8 mouse cellular contexts compared by ENCODE assay signal in the genomic region with DNA sequence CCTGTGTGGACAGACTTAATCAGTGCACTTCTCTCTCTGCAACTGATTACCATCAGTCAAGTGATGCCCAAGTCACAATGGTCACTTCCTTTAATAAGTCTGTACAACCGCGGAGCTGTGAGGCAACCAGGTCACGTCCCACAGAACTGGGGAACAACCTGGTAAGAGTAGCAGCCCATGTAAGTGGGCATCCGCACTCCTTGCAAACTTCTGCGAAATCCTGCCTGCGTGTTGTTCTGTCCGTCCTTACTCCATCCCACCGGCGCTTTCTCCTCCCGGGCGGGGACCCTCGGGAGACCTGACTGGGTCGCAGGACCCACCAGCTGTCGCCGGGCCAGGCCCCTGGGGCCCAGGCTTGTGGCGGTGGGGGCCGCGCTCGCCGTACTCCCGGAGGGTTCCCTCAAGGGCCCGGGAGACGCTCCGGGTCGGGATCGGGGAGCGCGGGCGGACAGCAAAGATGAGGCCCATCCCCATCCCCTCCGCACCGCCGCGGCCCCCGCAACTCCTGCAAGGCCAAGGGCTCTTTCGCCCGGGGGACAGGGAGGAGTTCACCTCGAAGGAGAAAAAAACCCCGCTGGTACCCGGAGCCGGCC. TPM values are rescaled to one million over a fixed set of nuclear protein-coding genes. Genes with fewer than 3 reads are reported as not detected.
DNase-seq lines count a peak whose midpoint lies in the region; ATAC-seq and TF ChIP-seq lines count a peak whose summit lies in the region.

No protein-coding gene starts in this region.

- WGBS in hindbrain, embryonic 10.5 days = under 1% methylated on average over 40 of the region's 40 CpGs
- 2% methylated on average over 40 of the region's 40 CpGs for WGBS in liver, embryonic 12.5 days (ENCODE audit: insufficient replicate concordance)

- peak overlapping the region; percentile 65 for H3K4me3 ChIP-seq in cortical plate, adult 2 months (ENCODE audit: insufficient read depth, low read length)
- H3K4me3 ChIP-seq in hindbrain, embryonic 10.5 days = peak overlapping the region; percentile 95
- H3K4me3 ChIP-seq in liver, embryonic 12.5 days = peak overlapping the region; percentile 77

- TF ChIP-seq POLR2A in cortical plate, adult 2 months (IDR thresholded peaks at IDR 0.05; ENCODE audit: extremely low read depth, insufficient read depth, low read length) = no peak

- H3K9me3 ChIP-seq in hindbrain, embryonic 10.5 days = no peaks in the 10 kb centered on the region
- H3K9me3 ChIP-seq in liver, embryonic 12.5 days (replicated peaks) = no peaks in the 10 kb centered on the region

- peak; percentile 43 for DNase-seq in embryo, embryonic 10 days (ENCODE audit: low spot score)
- no peak for DNase-seq in embryo, embryonic 9.5 days (ENCODE audit: extremely low spot score)
- DNase-seq in 3T3-L1 (ENCODE audit: low read depth, low spot score) = peak; percentile 40
- no peak for DNase-seq in hindbrain, embryonic 10.5 days (ENCODE audit: low spot score)
- DNase-seq in cerebellum, adult 18-20 months = no peak

- no peak for TF ChIP-seq CTCF in cortical plate, adult 2 months (IDR thresholded peaks at IDR 0.05; ENCODE audit: extremely low read depth, insufficient read depth, low read length)

- H3K36me3 ChIP-seq in hindbrain, embryonic 10.5 days = no peaks in the 10 kb centered on the region
- H3K36me3 ChIP-seq in liver, embryonic 12.5 days = no peaks in the 10 kb centered on the region

- peak; percentile 35 for ATAC-seq in liver, embryonic 12.5 days
- peak; percentile 62 for ATAC-seq in monocyte, adult 5-6 weeks (replicated peaks; ENCODE audit: insufficient number of reproducible peaks, low FRiP score, low TSS enrichment, poor library complexity, severe bottlenecking)

- H3K27me3 ChIP-seq in hindbrain, embryonic 10.5 days (ENCODE audit: insufficient read depth, poor library complexity, severe bottlenecking) = peaks cover 9% of the 10 kb centered on the region; the same call in 1 of the 2 replicates
- H3K27me3 ChIP-seq in liver, embryonic 12.5 days (replicated peaks) = no peaks in the 10 kb centered on the region

- no peak overlapping the region for H3K27ac ChIP-seq in cortical plate, adult 2 months (ENCODE audit: insufficient read depth, low read length)
- peak overlapping the region; percentile 88 for H3K27ac ChIP-seq in hindbrain, embryonic 10.5 days
- H3K27ac ChIP-seq in liver, embryonic 12.5 days = peak overlapping the region; percentile 74; the same call in 1 of the 2 replicates

- H3K9ac ChIP-seq in liver, embryonic 12.5 days = peak overlapping the region; percentile 81

- 0 out of 2 replicates have a peak, but pooled peaks cover 1% of the 10 kb centered on the region for H3K4me1 ChIP-seq in cortical plate, adult 2 months (ENCODE audit: control insufficient read depth, insufficient read depth, low read length)
- peaks cover 6% of the 10 kb centered on the region for H3K4me1 ChIP-seq in hindbrain, embryonic 10.5 days (replicated peaks)
- peaks cover 31% of the 10 kb centered on the region for H3K4me1 ChIP-seq in liver, embryonic 12.5 days

- peak overlapping the region; percentile 96 for H3K4me2 ChIP-seq in liver, embryonic 12.5 days

RNA-seq across cellular contexts. Expression of gene C9orf72, which starts 0.7 kb away (rescaled TPM):
- polyA plus RNA-seq in cortical plate, adult 2 months (2012; rRNA removed) = 22.7 and 23.9 TPM in 2 replicates
- 17.2 and 19.5 TPM in 2 replicates for polyA plus RNA-seq in hindbrain, embryonic 10.5 days (2016; fragmentation: Nextera tagmentation; extraction: Ambion mirVana)
- 3.4 and 4.8 TPM in 2 replicates for polyA plus RNA-seq in liver, embryonic 12.5 days (2016; fragmentation: Nextera tagmentation; extraction: Ambion mirVana)
- total RNA-seq in monocyte, adult 5-6 weeks (2017) = 30.2 to 61.0 TPM (median 53.0 TPM) in 3 replicates

Comparison
In these comparisons a context has a peak if more than half of its experiments do, and no peak if none do; other contexts are left out.
1. DNase-seq: peak in embryo, embryonic 10 days (single experiment) and 3T3-L1 (single experiment); none in embryo, embryonic 9.5 days (single experiment), hindbrain, embryonic 10.5 days (single experiment) and cerebellum, adult 18-20 months (0 of 2).
2. Peak in every context shown above with its lines, with median percentiles within 50 percentile points of each other: H3K4me3 ChIP-seq.